Mouse (Mus musculus): ENCODE results near the gene Psmd2.

Psmd2 gene

GRCm38 (mm10) chr16:20701729-20702521, 50.5 kb downstream of the Psmd2 start:
- peak; percentile 43 for DNase-seq (ENCODE audit: low read depth, low spot score)

DNA sequence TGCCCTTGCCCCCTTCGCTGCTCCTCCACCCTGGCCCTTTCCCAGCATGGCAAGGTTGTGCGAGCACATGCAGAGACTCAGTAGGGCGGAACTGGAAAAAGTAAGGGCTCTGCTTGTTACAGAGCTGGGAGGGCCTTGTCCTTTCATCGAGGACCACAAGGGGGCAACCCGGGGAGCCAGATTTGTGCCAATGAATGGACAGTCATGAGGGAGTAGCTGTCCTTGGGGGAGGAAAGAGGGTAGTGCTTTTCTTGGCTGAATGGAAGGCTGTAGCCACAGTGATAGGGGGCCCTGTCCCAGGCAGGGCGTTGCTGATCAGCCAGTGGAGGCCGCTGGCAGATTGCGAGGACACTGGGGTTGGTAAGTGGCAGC, 51.1 kb downstream of the Psmd2 start:
- DNase-seq (ENCODE audit: low read depth, low spot score): peak; percentile 88

- DNase-seq (ENCODE audit: low read depth, low spot score): no peak
These were observed 51.6 kb downstream of the Psmd2 start for GRCm38 (mm10) chr16:20703071-20703470.

DNA sequence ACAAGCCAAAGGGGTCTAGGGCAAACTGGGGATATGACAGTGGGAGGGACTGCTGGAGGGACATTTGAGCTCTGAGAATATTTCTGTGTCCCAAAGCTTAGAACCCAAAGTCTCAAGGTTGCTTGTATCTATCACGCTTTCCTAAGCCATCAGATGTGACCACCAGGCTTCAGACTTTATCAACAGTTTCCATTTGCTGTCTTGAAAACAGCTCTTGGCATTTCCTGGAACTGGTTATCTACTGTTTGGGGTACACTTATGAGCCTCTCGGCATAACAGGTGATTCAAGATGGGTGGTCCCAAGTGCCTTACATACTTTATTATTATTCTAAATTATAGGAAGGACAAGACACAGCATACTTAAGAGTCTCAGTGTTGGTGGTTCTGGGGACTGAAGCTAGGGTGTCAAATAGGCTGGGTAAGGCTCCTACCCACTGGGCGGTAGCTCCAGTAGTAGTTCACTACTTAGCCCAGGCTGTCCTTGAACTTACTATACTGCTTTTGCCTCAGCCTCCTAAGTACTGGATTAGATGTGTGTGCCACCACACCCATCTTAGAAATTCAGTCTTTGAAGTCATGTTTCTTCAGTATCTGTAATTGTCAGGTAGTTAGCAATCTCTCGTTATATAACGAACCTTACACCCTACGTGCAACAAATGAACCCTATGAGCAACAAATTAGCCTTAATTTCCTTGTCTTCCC, 52.4 kb downstream of the Psmd2 start:
- no peak for DNase-seq (ENCODE audit: low read depth, low spot score)

DNA sequence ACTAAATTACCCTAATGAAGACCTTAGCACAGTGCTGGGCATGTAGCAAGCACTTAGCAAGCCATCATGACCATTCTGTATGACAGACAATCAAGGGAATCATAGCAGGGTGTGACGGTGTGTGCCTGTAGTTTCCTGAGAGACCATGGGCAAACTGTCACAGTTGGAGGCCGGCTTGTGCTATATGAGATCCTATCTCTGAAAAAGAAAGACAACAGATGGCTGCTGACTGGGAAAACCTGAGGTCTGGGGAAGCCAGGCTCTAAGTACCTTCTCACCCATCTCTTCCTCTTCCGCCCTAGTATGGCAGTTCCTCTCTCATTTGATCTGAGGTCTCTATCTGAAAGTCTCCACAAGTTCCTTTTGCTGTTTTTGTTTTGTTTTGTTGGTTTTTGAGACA, 54.3 kb downstream of the Psmd2 start:
- no peak for DNase-seq (ENCODE audit: low read depth, low spot score)

- no peak for DNase-seq (ENCODE audit: low read depth, low spot score)
These were observed 55.1 kb downstream of the Psmd2 start for GRCm38 (mm10) chr16:20706407-20707055.

DNA sequence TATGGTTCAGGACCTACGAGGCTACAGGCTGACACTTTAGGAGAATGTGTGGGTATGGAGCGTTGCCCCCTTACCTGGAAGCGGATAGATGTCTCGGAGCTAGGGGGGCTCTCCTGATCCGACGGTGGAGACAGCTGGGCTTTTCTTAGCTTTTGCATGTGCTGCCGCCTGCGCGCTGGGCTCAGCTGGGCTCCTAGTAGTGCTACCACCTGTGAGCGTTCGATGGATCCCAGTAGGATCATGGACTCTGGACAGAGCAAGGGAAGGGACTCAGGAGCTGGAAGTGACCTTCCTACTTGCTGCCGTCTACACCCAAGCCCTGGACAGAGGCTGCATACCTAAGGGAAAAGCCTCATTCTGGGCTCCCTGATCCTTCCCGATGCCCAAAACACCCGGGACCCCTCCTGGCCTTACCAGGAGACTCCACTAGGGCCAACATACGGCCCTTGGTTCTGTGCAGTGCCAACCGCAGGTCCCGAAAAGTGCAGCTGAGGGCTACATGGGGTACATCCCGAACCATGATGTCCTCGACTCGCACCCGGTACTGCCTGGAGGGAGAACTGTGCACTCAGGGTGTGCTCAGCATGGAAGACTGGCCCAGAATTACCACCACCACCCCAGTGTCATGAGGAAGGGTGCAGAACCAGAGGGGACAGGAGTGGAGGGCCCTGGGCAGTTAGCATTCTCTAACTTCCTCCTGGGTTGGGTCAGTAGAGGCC, 56.9 kb downstream of the Psmd2 start:
- DNase-seq (ENCODE audit: low read depth, low spot score): no peak

DNA sequence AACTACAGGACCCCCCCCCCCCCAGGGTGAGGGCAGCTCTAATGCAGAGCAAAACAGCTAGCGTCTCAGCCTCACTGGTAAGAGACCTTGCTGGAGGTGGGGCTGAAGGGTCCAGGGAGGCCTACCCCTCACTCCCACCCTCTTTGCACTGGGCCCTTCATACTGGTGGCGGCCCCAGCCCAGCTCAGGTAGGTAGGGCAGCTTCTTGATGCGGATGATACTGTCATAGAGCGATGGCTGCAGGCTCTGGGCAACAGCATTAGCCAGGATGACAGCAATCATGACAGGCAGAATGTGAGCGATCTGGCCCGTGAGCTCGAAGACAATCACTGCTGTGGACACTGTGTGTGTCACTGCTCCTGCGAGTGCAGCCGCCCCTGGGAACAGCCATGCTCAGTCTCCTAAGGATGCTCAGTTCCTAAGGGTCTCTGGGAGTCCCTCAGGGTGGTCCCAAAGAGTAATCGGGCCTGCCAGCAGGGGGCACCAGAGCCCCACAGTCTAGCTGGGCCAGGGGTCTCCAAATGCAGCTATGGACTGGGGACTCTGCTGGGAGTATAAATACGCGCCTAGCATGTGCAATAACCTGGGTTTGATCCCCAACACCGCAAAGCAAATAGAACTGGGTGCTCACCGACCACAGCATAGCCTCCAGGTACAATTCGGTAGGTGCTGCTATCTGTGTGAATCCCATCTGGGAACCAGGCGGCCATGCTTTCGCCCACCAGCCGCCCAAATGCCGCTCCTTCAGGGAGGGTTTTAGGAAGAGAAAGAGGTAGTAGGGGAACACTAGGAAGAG, 57.7 kb downstream of the Psmd2 start:
- no peak for DNase-seq (ENCODE audit: low read depth, low spot score)

DNA sequence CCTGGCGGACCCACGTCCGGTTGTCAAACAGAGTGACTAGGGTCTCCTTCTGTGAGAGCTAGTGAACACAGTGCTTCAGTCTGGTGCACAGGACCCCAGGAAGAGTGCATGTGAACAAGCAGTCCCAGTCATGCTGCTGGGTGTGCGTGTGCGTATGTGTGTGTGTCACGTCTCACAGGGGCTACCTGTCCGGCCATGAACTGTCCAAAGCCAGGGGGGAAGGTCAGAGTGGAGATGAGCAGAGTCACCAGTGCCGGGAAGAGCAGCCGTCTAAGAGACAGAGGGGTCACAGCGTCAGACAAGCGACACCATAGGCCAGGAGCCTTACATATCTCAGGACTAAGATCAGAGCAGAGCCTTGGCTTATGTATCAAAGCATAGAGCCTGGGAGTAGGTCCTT, 58.9 kb downstream of the Psmd2 start:
- DNase-seq (ENCODE audit: low read depth, low spot score): no peak

GRCm38 (mm10) chr16:20710810-20711209, 59.4 kb downstream of the Psmd2 start:
- DNase-seq (ENCODE audit: low read depth, low spot score): no peak

- DNase-seq (ENCODE audit: low read depth, low spot score): no peak
These were observed 60.7 kb downstream of the Psmd2 start for GRCm38 (mm10) chr16:20712190-20712589.

DNA sequence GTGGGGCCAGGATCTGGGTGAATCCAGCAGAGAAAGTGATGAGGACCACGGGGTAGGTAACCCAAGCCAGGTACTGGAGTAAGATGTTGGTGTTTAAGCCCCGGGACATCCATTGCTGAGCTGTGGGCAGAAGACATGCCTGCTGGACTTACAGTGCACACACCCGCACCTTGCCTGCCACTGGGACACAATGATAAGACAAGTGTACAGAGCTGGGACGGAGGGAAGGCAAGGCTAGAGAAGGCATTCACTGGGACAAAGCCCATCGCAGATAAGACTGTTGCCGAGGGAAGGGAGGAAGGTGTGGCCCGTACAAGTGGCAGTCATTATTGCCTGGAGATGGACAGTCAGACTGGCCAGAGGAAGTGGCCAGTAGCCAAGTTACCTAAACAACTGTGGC, 61.4 kb downstream of the Psmd2 start:
- no peak for DNase-seq (ENCODE audit: low read depth, low spot score)

All from ES-CJ7 (cell line).